Mouse (Mus musculus) embryo, embryonic 10.5 days (tissue): ENCODE results near the gene Gnao1.
A peak's percentile ranks its signal among the peaks of the same experiment; 100 is the strongest.

Source experiments
- DNase-seq: peaks from one replicate; pipeline ENCODE4 v3.0.0-alpha.2; 2015; ENCODE audit warnings: low spot score

The Gnao1 gene

DNA sequence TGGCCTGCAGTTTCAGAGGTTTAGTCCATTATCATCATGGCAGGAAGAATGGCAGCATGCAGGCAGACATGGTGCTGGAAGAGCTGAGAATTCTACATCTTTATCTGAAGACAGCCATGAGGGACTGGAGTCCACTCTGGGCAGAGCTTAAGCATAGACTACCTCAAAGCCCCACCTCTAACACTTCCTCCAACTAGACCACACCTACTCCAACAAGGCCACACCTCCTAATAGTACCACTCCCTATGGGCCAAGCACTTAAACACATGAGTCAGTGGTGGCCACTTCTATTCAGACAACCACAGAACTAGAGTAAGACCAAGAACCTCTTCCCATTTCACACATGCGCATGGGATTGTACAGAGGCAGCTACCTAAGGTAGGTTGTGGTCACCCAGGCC lies 136.6 kb downstream of the Gnao1 start:
- DNase-seq, result no peak

DNA sequence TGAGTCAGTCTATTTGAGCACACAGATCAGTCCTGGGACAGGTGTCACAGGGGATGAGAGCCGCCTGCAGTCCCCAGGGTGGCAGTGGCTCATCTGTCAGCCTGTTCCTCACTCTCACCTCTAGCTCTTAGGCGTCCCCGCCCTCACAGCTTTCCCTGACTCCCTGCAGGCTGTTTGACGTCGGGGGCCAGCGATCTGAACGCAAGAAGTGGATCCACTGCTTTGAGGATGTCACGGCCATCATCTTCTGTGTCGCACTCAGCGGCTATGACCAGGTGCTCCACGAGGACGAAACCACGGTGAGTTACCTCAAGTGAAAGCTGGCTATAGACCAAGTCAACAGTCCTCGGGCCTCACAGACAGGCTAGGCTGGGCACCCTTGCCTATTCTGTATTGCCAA lies 140.4 kb downstream of the Gnao1 start:
- DNase-seq, result no peak

DNA sequence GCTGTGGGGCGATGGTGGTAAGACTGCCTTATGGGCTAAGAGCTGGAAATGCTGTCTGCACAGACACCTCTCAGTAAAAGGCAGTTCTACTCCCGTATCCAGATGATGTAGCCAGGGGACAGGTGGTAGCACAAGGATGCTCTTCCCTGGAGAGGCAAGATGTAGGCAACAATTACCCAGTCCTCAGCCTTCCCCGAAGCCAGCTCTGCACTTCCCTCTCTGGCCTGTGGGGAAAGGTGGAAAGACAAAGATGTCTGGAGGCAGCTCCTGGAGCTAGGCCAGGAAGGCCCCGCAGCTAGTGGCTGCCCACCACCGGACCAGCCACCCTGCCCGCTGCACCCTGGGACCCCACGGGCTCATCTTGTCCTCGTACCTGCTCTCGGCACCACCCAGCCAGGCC lies 142.7 kb downstream of the Gnao1 start:
- no peak for DNase-seq

DNA sequence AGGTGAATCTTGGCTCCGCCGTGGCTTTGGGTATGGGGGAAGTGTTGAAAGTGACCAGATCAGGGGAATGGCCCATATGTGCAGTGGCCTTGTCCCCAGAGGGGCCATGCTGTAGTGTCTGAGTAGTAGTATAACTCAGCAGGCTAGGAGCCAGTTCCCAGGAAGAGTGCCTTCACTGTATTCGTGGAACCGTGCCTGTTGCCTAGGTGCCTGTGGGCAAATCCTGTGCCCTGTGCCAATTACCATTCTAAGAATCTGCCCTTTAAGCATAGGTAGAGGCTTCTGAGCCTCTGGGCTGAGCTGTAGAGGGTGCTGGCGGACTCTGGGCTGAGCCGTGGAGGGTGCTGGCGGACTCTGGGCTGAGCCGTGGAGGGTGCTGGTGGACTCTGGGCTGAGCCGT lies 148.6 kb downstream of the Gnao1 start:
- DNase-seq, result no peak

DNA sequence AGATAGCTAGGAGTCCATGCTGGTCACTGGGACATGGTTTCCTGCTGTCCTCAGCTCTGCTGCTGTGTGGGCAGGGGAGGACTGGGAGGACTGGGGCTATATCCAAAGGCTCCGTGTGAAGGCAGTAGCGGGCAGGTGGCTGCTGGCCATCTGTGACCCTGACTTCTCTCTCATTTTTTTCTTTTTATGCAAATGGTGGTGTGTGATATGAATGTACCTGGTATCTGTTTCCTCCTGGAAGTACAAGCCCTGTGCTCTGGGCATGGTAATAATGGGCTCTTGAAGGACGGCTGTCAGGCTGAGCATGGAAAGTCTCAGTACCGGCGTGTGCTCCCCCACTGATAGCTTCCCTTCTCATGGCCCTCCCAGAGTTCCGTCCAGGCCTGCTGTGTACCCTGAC lies 151.1 kb downstream of the Gnao1 start:
- DNase-seq, result no peak

DNA sequence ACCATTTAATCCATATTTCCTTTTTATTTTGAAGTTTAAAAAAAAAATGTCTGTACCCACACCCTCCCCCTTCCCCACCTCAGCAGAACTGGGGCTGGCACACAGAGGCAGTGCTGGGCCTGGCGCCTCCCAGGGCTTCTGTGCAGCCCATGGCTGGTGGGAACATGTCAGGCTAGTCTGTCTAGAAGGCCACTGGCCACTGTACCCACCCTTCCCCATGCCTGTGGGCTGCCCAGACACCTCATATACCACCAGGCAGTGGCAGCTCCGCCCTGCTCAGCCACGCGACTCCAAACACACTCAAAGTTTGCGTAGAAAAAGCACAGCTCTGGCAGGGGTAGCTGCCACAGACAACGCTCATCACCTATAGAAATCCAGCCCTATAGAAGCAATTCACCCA lies 158.5 kb downstream of the Gnao1 start:
- no peak for DNase-seq

DNA sequence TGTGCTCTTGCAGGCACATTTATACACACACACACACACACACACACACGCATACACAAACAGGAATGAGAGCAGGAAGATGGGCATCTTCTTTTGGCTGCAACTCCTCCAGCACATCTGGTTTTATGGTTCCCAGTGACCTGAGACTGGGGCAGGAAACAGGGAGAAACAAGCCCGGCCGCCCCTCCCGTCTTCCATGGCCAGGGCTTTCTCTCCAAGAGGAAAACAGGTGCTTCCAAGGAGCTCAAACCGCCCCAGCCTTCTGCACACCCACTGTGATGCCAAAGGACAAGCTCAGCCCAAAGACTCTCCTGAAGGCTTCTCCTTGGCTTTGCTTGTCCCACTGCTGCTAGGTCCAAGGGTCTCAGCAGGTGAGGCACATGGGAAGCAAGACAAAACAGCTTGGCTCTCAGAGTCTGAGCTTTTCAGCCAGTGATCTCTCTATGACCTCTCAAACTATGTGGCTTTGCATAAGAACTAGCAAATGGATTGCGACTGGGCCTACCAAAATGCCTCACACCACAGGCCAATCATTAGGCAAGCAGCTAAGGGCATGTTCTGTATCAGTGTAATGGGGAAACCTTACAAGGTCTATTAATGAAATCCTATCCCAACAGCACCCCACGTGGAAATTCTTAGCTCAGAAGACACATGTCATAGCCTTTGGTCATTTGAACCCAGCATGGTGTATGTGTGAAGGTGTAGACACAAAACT lies 160.0 kb downstream of the Gnao1 start:
- DNase-seq, result no peak

DNA sequence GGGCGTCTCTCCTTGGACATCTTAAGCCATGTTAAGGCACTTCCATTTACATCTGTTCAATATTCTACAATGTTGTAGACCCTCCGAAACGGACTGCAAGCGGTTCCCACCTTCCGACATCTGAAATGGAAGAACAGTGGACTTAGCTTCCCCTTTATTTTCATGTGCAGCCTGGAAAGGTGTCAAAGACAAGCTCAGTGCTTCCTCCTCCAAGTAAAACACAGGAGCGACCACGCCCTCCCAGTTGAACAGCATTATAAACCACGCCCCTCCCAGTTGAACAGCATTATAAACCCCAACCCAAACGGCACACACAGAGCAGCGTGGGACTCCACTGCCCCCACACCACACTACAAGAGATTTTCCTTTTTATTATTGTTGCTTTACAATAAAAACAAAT lies 161.7 kb downstream of the Gnao1 start:
- DNase-seq, result no peak

DNA sequence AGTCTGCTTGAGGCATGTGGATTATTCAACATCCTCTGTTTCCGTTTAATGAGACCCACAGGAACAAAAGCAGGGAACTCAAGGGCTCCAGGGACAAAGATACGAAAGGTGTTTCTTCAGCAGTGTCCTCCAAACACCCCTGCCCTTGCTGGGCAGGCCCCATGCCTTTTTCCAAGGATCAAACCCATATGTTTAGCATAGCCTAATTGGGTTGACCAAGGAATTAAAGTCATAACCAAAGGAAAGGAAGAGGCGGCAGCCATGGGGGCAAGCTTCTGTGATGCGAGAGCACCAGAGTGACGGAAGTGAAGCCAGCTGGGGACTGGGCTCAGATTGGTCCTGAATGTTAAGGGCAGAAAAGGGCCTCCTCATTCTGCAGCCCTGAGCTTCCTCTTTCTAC lies 162.4 kb downstream of the Gnao1 start:
- no peak for DNase-seq

DNA sequence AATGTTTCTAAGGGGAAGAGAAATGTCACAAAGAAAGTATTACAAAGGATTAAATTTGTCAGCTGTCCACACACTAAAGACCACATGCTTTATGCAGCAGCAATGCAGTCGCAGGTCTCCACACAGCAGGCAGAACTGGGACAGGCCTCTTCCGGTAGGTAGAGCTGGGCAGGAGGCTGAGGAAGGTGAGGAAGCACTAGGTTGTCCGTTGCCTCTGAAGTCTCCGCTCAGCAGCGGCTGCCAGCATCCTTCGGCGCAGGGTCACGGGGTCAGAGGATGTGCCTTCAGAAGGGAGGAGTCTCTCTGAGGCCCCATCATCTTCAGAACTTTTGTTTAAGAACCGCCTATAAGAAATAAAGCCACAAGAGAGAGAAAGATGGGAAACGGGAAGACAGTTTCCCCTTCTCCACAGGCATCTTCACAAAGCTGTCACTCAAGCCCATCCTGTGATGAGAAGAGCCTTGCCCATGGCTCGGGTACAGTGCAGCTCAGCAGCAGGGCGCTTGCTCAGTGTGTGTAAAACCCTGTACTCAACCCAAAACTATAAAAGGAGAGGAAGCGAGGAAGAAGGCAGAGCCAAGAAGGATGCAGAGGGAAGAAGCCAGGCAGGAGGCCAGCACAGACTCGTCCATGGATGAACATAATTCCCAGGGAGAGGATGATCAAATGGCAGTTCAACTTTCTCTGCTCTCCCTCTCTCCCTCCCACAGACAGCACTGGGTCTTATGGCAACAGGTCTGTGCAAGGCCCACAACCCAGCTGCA lies 163.4 kb downstream of the Gnao1 start:
- DNase-seq, result no peak

DNA sequence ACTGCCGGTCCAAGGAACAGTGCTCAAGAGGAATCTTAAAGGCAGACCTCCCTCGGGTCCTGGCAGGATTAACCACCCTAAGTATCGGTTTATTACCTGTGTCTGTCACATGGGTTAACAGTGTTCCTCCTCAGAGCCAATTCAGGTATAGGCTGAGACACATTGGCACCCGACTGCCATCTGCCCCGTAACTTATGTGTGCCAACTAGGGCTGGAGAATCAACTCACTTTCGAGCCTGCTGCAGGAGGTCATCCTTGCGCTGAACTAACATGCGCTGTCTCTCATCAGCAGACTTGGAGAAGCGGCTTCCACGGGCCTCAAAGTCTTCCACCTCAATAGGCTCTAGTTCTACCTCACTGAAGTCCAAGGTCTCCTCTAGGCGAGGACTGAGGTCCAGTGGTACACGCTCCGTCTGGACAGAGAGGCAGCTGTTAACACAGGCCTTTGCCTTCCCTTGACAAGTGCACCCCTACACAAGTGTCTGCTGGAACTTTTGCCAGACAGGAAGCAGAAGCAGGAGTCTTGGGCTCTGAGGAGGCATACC lies 164.1 kb downstream of the Gnao1 start:
- DNase-seq, result no peak

DNA sequence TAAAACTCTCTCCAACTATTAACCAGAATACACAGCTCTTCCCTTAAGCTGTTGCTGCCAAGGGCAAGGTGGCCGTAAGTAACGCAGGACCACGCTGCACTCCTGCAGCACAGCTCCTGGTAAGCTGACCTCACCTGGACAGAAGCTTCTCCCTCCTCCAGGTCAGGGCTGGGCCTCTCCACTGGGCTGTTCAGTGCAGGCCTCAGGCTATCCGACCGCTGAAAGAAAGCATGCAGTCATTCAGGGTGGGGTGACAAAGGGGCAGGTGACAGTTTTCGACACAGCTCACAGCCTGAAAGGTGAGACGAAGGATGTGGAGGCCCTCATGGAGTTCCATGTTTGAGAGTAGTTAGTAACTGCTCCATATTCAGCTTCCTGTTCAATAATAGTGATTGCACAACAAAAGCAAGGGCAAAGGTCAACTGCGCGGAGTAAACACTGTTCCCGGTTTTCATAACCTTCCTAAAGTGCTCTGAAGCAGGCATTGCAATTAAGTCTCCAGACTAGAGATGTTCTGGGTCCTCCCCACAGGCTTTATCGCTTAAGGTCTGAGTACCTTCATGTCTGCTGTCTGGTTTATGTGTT lies 164.9 kb downstream of the Gnao1 start:
- DNase-seq, result no peak

DNA sequence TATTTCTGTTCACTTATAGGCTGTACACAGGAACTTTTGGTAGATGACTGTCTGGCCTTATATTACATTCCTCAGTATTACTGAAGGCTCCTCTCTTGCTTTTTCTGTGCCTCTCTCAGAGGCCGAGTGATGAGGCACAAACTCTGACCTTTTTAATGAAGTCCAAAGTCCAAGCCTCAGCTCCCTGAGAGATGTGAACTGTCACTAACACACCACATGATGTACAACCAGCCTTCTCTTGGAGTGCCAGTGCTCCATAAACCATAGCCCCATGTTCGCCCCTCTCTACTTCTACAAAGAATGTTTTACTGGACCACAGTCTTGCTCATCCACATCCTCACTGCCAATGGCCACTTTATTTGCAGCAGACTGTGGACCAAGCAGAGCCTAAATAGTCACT lies 165.6 kb downstream of the Gnao1 start:
- no peak for DNase-seq

DNA sequence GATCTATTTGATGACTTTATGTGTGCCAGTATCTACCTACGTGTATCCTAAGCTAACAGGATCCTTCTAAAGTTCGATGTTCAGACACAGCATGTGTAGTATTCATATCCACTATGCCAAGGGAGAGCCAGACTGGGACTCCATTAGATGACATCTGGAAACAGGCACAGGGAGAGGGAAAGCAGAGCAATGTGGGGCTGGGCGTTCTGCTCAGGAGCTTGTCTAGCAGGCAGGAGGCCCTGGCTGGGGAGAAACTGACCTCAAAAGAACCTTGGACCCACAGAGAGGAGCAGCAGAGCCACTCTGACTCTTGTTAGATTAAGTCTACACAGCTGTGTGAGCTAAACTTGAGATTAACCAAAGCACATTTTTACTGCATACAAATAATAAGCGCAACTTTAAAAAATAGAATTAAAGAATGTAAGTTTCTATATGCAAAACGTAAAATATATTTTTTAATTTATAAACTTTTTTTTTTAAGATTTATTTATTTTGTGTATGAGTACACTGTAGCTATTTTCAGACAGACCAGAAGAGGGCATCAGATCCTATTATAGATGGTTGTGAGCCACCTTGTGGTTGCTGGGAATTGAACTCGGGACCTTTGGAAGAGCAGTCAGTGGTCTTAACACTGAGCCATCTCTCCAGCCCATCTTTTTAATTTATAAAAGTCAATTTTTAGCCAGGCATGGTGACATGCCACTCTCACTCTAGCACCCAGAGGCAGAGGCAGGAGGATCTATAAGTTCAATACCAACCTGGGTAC lies 166.9 kb downstream of the Gnao1 start:
- DNase-seq, result no peak

DNA sequence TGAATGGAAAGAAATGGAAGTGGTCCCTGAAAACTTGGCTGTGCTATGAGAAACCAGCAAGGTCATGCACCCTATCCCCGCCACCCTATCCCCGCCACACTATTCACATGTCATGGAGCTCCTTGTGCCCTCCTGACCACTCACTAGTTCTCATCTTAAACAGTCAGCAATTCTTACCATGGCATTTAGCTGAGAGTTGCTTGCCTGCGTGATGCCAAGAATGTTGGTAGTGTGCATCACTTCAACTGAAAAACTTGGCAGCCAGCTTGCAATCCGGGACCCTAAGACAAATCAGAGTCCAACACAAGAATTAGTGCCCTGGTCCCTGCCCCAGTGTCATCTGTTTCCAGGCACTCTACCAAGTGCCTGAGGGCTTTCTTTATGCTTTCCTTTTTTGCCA lies 170.4 kb downstream of the Gnao1 start:
- no peak for DNase-seq

DNA sequence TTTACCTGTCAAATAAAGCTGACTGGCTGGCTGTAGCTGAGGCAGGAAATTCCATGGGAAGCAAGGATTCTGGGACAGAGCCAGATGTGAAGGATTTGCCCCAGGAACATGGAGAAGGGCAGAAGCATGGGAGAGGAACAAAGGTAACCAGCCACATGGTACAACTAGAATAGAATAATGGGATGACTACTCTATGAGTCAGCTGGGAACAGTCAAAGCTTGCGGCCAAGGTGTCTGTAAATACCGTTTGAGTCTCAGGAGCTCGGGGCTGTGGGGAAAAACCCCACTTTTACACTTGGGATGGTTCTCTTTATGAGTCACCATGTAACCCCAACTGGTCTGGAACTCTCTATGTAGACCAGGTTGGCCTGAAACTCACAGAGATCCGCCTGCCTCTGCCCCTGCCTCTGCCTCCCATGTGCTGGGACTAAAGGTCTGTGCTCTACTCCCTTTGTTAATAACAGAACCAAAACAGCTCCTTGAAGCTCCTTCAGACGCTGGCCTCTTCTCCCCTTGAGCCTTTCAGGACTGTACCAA lies 172.0 kb downstream of the Gnao1 start:
- DNase-seq, result no peak

DNA sequence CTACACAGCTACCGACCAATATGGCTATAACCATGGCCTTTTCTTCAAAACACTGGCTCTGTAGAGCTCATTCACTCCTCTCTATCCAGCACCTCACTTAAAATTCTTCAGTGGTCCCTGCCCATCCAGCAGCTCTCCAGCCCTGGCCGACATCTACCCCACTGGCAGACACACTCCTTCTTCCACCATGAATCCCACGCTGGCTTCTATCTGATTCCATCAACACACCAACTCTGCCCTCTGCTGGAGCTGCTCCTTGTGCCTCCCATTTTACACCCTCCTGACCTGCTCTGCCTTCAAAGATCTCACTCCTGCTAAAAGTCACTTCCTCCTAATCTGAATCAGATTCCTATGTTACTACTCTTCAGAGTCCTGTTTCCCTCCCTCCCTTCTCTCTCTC lies 174.1 kb downstream of the Gnao1 start:
- DNase-seq, result peak; percentile 24

DNA sequence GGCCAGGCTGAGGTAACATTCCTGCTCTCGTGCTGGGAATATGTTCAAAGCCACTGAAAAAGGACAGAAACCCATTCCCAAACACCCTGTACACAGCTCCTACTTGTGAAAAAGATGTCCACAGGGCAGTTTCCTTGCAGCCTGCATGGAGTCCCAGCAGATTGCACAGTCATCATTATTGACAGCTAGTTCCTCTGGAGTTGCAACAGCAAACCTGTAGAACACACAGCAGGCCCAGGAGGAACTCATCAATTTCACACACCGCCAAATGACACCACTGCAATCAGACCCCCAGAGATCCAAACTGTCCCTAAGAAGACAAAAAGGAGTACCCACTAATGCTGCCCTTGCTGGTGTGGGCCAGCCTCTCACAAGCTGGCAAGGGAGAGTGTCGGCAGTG lies 175.0 kb downstream of the Gnao1 start:
- DNase-seq, result no peak

DNA sequence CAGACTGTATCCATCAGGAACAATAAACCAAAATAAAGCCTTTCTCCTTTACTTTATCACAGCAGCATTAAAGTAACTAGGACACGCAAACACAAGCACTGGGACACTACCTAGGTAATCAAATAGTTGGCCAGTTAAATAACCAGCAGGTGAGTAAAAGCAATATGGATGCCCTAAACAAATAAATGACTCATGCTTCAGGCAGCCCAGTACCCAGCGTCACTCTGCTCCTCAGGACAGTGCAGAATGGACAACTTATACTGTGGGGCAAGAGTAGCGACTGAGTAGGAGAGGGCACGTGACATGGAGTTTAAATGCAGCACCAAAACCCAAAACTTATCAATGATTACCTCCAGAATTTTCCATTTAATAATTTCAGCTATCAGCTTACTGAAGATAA lies 180.0 kb downstream of the Gnao1 start:
- no peak for DNase-seq

DNA sequence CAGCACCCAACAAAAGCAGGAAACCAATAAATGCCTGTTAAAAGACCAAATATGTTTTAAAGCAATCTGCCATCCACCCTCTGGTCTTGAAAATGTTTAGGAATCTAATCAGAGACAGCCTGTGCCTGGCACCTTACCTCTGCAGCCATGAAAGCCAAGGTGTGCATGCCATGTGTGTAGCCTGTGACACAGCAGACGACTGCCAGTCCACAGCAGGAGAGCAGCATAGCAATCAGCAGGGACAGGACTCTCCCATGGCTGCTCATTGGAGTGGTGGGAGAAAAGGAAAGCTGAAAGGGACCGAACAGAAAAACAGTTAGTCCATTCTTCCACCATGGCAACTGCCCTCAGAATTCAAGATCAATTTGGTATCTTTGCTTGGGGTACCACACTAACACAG lies 189.2 kb downstream of the Gnao1 start:
- no peak for DNase-seq

DNA sequence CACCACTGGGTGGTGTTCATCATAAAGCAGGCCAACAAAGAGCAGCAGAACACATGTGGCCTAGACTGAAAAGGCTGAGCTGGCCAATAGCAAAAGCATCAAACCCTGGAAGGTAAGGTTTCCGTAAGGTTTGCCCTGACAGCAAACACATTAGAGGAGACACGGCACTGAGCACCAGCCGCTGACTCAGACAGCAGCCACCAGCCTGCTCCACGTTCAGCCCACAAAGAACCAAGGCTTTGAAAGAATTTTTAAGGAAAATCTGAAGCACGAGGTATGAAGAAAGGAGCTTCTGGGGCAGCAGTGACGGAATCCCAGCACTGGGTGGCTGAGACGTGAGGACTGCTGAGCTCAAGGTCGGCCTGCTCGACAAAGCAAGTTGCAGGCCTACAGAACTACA lies 194.4 kb downstream of the Gnao1 start:
- no peak for DNase-seq

DNA sequence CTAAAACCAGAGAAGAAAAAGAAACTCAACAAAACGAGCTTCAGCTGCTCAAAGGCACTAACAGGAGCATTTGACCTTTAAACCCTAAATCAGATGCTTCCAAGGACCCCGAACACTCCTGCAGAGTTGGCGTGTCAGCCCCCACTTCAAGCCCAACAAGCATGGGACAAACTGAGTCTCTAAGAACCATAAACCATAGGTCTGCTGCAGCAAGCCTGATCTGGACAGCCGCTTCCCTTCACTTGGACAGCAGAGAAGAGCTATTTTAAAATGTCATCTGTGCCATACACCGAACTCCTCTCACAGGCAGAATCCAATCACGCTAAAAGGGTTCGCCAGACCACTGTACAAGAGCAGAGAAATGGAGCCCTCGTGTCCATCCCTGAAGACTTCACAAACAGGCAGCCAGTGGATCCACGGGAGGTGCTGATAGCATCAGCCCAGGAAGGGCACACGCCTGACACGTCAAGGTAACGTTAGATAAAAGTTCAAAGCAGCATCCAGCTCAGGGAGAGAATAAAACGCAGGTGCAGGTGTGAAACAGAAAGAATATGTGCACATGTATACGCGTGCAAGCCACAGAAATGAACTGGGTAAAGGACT lies 199.6 kb downstream of the Gnao1 start:
- no peak for DNase-seq
